Mouse (Mus musculus) spleen, adult 18-20 months (tissue): ENCODE data around the gene Laptm5.
A peak's percentile ranks its signal among the peaks of the same experiment; 100 is the strongest.

Source experiments
- DNase-seq, 2 experiments: peaks; one replicate each; pipeline ENCODE4 v3.0.0; 2022; ENCODE audit warnings: mixed read lengths in 2 of 2

Gene Laptm5

DNA sequence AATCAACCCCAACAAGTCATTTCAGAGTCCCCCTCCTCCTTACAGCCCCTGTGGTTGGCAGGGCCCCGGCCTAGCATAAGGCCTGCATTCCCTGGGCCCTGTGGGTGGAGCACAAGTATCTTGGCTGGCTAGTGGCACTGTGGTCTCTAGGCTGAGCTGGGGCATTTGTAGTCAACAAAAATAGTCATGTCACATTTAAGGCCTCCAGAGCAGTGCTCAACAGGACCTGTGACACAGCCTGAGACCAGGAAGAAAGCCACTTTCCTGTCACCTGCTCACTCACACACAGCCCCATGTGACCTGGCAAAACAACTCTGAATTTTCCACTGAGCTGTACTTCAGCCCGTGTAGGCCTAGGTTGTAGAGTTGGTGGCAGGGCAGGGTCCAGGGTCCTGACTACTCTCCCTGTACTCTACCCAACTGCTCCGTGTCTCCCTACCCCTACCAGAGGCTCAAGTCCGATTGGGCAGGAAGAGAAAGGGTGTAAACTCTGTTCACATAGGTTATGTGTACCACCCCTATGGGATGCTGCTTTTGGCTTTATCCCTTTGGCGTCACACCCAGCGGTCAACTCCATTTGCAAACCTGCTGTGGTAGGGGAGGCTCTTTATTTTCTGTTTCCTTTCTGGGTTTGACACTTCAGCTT, 13.0 kb upstream of the Laptm5 start:
- peak in 1 of 2 experiments; percentile 27 for DNase-seq

DNA sequence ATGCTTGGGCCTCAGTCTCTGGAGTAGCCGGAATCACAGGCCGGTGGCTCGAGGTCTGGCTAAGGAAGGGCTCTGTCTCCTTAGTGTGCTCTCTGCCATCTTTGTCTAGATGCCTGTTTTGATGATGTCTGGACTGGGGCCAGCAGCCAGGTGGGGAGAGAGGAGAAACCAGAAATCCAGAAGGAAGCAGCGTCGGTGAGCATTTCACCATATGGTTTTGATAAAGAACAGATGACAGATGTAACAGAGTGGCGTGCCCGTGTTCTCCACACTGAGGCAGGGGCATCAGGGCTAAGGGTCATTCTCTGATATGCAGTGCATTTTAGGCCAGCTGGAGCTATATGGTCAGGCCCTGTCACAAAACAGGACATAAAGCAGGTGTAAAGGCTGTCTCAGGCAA, 12.2 kb upstream of the Laptm5 start:
- DNase-seq, result no peak

DNA sequence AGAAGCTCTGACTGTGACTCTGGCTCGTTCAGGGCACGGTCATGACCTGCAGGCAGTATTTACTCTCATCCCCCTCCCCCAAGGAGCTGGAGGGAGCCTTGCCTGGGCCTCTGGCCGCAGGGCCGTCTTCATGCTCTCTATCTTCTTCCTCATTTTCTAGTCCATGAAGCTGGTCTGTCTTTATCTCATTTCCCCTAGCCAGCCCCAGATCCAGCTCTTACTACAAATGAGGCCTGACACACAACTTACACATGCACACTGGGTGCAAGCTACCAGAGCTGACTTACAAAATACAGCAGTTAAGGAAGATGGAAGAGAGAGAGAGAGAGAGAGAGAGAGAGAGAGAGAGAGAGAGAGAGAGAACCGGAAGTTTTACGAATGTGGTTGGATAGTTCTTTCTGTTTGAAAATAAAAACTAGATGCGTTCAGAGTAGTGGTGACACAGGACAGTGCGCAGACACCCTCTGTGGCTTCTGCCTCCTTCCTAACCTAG, 10.6 kb upstream of the Laptm5 start:
- DNase-seq, result no peak

DNA sequence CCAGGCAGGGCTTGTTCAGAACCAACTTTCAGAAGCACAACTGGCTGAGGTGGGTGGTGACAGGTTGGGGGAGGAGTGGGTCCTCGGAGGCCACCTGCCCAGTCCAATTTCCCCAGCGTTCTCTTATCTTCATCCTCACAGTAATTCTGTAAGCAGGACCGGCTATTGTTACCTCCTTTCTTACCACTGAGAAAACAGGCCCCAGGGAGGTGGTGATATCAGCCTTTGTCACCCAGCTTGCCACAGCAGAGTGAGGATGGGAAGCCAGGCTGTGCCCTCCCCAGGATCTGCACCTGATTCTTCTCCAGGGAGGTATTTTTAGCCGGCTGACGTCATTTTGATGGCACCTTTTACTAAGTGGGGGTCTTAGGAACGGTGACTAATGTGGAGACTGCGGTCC, 7.9 kb upstream of the Laptm5 start:
- DNase-seq, result no peak

DNA sequence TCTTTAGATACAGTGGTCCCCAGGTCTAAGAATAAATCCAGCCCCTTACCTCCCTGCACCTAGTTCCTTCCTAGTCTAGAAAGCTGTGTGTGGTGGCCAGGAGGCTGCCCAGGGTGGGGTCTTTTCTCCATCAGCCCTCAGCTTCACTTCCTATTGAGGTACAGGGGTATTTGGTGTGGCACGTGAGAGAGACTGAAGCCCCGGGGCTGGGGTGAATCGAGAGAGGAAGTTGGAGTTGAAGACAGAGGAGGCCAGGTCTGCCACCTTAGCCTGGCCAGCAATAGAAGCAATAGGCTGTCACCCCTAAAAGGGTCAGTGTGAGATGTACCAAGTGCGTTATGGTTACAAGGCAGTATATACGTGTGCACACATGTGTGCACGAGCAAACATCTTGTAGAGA, 7.0 kb upstream of the Laptm5 start:
- DNase-seq, result no peak

DNA sequence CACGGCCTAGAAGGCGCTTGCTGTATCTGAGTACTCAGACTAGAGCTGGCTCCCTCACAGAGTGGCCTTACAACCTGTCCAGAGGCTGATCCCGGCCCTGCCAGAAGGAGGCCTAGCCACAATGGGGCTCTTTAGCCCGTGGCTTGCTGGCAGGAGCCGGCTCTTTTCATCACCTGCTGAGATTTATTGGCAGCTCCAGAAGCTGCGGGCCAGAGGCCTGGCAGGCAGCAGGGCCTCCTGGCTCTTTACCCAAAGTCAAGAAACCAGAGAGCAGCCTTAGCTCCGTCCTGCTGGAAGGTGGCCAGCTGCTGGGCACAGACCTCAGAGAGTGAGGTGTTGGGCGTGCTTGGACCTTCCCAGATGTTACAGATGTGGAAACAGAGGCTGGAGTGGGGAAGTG, 6.6 kb upstream of the Laptm5 start:
- no peak for DNase-seq

DNA sequence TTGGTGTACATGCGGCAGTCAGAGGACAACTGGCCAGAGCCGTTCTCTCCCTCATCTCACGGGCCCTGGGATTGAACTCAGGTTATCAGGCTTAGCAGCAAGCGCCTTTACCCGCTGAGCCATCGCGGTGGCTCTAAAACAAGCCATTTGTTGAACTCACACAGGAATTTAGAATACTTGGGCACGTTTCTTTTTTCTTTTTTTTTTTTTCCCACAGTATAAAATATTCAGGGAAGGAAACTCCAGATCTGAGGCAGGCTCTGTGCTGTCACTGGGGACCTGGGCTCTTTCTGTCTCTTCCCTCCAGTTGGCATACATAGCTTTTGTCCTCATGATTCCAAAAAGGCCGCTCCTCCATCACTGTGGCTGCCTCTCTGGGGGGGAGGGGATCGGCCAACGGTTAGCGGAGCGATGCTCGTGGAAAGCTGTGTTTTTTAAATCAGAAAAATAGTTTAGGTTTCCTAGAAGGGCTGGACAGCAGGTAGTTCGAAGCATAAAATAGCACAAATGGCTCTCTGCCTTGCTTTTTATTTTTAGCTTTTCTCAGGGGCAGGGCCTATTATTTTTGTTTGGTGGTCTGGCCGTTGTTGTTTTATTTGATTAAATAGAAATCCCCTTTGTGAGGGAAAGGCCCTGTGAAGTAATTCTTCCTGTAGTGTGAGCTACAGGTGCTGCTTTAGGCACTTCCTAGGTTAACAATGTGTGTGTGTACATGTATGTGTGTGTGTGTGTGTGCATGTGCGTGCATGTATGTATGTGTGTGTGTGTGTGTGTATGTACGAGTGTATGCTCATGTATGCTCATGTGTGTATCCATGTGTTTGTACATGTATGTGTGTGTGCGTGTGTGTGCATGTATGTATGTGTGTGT, 5.5 kb upstream of the Laptm5 start:
- no peak for DNase-seq

DNA sequence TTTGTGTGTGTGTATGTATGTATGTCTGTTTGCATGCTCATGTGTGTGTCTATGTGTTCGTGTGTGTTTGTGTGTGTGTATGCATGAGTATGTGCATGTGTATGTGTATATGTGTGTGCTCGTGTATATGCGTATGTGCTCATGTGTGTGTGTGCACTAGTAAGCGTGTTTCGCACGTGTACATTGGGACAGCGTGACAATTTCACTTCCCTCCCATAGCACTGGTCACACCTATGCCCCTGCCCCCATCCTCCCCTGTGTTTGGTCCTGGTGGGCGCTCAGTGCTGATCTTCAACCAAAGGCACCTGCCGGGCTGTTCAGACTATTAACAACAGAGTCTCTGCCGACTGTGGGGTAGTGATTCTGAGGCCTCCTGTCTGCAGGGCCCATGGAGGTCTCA, 4.8 kb upstream of the Laptm5 start:
- DNase-seq, result no peak

DNA sequence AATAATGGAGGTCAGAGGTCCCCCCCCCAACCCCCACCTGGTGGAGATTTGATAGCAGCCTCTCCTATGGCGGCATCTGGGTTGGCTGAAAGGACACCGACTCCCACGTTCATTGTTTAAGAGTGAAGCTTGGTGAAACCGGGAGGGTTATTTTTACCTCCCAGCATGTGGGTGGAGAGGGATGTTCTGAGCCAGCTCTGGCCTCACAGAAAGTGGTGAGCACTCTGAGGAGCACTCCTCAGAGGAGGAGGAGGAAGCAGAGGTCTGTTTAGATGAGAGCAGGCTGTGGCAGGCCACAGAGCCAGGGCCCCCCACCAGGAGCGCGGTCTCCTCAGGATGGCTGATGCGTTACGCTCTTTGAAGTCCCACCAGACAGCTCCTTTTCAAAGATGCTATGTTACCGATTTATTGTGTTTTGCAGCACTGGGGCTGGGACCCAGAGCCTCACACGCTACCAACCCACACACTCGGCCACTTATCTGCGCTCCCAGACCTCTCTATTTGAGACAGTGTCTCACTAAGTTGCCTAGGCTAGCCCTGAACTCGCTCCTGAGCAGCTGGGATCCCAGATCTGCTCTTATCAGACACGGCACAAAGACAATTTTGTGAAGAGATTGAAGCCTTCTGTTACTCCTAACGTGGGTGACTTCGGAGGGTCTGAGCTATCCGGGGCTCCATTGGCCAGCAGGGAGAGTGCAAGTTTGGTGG, 3.6 kb upstream of the Laptm5 start:
- DNase-seq, result no peak

DNA sequence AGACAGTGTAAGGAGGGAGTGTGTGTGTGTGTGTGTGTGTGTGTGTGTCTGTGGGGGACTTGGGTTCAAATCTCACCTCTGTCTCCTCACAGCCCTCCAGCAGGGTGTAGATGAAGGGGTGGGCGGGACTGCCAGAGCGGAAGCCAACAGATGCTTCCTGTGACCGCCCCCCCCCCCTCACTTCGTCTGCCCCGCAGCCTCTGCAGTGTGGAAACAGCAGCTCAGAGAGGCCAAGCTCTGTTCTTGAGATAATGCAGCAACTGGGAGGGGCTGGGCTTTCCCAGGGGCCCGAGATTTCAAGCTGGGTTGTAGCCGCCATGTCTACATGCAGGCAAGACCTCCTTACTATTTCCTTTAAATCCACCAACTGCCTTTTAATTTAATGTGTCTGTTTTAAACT, 2.3 kb upstream of the Laptm5 start:
- no peak for DNase-seq

DNA sequence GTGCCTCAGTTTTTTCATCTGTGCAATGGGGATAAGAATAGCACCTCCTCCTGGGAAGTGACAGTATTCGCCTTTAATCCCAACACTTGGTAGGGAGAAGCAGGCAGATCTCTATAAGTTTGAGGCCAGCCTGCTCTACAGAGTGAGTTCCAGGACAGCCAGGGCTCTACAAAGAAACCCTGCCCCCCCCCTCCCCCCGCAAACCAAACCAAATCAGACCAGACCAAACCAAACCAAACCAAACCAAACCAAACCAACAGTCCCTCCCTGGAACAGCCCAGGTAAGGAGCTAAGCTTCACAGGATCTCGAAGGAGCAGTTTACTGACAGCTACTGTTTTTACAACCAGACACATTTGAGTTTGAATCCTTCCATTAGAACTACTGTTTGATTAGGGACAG, 299 bp upstream of the Laptm5 start:
- DNase-seq, result no peak

DNA sequence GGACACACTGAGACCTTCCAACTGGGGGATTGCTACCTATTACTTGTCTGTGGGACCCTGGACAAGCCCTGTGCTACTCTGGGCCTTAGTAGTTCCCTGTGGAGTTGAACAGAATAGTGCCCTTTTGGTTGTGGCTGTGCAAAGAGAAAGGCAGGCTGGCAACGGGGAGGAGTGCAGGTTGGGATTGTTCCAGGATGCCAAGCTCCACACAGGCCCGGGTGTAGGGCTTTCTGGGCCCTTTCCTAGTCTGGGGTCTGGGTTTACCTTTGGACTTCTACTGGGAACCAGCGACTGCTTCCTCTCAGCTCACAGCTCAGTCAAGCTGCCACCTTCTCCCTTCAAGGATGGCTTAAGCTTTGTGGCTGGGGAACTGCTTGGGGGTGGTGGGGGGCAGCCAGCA, 586 bp downstream of the Laptm5 start:
- no peak for DNase-seq

DNA sequence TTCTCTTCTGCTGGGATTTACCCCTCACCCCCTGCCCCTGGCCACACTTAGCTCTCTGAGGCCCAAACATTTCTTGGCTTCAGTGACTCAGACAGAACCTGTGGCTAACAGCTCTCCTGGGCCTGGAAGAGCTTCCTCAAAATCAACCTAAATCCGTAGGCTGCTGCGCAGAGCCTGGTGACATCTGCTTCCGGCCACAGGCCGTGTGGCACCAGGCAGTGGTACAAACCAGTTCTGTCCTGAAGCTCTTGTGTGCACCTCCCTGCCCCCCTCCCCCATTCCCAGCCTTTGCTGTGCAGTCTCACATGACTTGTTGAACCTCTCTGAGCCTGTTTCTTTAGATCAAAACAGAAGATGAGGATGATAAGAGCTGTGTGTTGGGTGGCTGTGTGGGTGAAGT, 1.1 kb downstream of the Laptm5 start:
- DNase-seq, result peak; percentile 51 to 53

DNA sequence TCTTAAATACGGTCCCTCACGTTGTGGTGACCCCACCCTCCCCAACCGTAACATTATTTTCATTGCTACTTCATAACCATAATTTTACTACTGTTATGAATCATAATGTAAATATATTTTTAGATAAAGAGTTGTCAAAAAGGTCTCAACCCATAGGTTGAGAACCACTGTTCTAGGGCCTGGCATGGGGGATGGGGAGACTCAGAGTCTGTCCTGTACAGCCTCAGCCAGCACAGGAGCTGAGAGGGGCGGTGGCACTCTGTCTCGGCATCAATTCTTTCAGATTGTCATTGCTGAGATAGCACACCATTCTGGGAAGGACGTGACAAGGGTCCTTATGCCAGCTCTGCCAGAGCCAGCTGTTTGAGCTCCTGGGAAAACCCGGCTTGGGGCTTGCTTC, 1.6 kb downstream of the Laptm5 start:
- no peak for DNase-seq

DNA sequence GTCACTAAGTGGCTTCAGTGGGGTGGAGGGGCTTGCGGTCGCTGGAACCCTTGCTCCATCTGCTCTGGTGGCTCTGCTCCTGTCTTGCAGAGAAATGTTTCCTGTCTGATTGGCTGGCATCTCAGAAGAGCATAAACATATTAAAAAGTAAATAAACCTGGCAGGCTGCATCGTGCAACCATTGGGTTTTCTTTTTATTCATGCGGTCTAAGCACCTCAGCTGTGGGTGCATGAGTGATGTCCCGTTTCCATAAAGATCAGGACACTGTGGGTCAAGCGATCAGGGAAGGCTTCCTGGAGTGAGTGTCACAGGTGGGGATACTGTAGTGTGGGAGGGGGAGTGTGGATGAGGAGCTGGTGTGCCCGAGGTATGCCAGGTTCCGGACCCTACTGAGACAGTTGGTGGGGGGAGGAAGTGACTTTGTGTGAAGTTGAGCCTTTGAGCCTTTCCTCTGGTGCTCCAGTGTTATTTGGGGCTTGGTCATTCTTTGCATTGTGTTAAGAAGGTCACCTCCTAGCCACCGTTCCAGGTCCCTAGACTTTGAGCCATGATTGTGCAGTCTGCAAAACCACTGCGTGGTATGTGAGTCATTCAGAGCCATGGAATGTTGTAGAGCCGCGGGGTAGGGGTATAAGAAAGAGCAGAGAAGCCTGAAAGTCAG, 2.2 kb downstream of the Laptm5 start:
- no peak for DNase-seq

DNA sequence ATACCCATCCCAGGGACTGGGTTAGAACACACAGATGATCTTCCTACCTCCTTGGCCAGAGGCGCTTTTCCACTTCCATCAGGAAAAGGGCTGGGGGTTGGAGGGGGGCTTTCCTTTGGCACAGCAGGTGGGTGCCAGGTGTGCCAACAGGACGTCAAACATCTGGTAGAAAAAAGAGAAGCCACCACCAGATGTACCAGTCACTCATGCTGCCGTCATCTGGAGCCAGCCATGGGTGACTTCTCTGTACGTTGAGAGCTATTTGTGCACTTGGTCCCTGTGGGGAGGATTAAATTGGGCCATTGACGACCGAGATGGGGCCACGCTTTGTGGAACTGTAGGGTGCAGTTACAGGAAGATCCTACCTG, 2.7 kb downstream of the Laptm5 start:
- peak; percentile 55 to 71 for DNase-seq

DNA sequence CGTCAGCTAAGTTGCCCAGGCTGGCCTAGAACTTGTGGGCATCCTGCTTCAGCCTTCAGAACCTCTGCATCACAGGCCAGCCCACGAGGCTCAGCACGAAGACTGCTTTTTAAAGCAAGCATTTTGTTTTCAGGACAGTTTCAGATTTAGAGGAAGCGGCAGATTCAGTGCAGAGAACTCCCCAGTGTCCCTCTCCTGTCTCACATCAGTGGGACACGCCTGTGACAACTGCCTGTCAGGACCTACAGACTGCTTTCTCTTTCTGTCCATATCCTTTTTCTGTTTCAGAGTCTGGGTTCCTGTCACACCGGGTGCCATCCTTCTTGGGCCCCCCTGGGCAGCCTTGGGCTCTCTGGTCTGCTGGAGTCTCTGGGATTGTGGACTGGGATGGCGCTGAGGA, 3.7 kb downstream of the Laptm5 start:
- no peak for DNase-seq

DNA sequence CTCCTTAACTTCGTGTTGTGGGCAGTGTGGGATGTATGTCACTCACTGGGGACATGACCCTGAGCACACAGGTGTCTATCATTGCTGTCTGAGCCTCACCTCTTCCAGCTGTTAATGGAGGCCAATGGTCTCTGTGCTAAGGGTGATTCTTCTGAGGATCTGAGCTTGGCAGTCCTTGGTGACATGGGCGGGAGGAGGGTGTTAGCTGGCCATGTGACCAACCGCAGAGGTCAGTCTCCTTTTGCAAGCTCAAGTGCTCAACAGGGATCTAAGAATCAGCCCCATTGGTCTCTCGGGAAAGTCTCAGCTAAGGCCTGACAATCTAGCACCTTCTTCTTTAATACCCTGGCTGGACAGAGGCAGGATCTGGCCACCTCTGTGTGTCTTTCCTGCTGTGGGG, 4.6 kb downstream of the Laptm5 start:
- no peak for DNase-seq

DNA sequence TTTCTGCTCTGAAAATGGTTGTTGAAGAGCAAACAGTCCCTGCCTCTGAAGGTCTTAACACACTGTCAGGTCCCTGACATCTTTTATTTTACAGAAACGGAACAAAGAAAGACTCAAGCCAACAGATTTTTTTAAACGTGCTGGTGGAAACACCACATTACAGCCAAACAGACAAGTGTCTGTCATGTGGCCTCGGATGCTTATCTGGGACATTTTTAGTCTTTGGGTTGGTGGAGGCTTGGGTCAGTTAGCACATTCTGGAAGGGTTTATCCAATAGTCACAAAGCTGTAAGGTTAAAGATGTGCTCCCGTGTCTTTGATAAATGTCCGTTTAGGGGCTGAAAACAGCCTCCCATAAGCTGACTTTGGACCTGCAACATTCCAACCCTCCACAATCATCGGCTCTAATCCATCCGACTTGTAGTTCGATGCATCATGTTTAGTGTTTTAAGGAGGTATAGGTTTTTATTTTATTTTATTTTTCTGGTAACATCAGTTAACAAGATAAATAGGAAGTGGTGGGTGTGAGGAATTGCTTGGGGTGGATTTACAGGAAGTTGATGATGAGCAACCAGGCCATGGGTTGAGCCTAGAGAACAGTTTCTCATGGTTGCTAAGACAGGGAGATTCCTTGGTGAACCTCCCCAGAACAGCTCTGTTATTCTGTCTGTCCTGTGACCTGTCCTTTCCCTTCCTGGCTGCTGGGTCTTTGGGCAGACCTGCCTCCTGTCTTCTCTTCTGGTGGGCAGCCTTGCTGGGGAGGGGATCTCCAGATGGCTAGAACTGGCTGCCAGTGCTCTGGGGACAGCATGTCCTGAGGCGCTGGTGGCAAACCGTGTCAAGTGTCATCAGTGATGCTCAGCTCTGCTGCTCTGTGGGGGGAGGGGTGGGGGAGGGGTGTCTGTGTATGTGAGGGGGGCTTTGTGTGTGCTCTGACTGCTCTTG, 6.2 kb downstream of the Laptm5 start:
- no peak for DNase-seq

DNA sequence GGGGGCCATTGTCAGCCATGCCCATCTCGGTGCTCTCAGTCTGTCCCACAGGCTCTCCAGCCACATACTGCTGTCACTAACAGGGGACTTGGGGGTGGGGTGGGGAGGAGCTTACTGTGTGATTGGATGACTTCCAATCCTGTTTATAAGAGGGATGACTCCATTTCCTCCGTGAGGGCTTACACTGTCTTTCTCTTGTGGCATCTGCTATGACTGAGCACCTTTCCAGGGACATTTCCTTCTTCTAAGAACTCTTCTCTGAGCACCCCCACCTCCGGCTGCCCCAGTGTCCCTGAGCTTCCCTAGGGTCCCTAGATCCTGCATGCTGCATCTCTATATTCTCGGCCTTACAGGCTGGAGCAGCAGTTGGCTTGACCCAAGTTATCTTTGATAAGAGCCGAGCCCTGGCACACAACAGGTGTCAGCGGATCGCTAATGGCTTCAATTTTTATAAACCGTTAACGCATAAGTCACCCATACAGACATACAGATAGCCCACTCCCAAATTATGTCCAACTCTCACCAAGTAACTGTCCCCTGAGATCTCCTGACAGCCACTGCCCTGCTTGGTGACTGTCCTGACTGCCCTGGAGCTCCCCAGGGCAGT, 6.9 kb downstream of the Laptm5 start:
- DNase-seq, result no peak

DNA sequence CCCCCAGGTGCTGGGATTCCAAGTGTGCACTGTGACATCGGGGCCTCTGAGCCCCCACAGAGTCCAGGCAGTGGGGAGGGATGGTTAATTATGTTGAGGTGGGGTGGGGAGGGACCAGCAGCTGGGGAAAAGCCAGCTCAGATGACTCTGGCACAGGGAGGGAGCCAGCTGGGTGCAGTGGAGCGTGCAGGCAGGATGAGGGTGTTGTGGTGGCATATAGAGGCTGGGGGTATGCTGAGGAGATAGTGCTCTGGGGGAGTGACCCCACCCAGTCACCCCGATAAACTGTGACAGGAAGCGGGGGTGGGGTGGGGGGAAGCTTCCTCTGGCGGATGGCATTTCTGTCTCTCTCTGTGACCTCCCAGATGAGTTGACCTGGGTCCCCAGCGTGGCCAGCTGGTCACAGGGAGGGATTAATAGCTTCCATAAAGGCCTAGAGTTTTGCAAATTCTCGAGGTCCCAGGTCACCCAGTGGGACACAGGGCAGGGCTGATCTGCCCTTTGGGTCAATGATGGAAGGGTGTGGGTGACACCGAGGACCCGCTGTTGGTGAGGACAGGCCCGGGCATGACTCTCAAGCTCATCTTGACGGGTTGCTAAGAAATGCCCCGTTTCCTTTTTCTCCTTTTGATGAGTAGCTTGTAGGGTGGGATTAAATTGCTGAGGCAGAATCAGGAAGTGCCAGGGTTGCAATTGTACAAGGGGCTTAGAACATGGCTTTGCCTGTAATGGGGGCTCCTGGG, 8.2 kb downstream of the Laptm5 start:
- DNase-seq, result peak; percentile 79 to 81
